Mouse (Mus musculus) liver, embryonic 14.5 days (tissue): ENCODE measurements around the gene Dnajc4. TPM values are rescaled to one million over a fixed set of nuclear protein-coding genes. Genes with fewer than 3 reads are reported as not detected.
"Not testable (repeated sequence)": the region's sequence is repeated elsewhere in the genome, so short reads cannot be mapped to it uniquely, and the experiment has no call there.

Source experiments
- ATAC-seq: fragments of 200-750 bp; cut with Nextera tagmentation; 2 replicates; pipeline ENCODE4 v1.8.0; 2017; ENCODE audit warnings: moderate number of reproducible peaks, mild to moderate bottlenecking, moderate library complexity; ENCODE audit not compliant: insufficient read depth
- DNase-seq, 3 experiments: peaks; one replicate each; pipeline ENCODE4 v3.0.0-alpha.2; 2012 to 2013; ENCODE audit warnings: low read depth in 3 of 3, low spot score in 3 of 3
- H3K27ac ChIP-seq: fragments of 300-500 bp; sonication (generic); 2 replicates; pipeline ENCODE4 v1.5.1; 2014; ENCODE audit warnings: moderate library complexity, mild to moderate bottlenecking, control low read depth, inconsistent platforms
- H3K27me3 ChIP-seq: fragments of 300-500 bp; sonication (generic); 2 replicates; pipeline ENCODE4 v1.6.1; 2014; ENCODE audit warnings: mild to moderate bottlenecking, low read length, moderate library complexity; ENCODE audit not compliant: control insufficient read depth, insufficient read depth
- H3K36me3 ChIP-seq: fragments of 300-500 bp; sonication (generic); replicated peaks from 2 replicates; pipeline ENCODE4 v1.6.1; 2014; ENCODE audit warnings: low read depth; ENCODE audit not compliant: control insufficient read depth, insufficient read depth
- H3K4me1 ChIP-seq, 2 experiments: fragments of 200-500 bp in 1 of 2; fragments of 300-500 bp in 1 of 2; sonication (generic) in 1 of 2; replicated peaks; 2 replicates each; pipeline ENCODE4 v1.6.1; 2012 to 2014; ENCODE audit warnings: antibody characterized with exemption in 1 of 2, inconsistent platforms in 1 of 2, low read length in 1 of 2; ENCODE audit not compliant: control insufficient read depth in 2 of 2, insufficient read depth in 2 of 2
- H3K4me2 ChIP-seq: fragments of 300-500 bp; sonication (generic); 2 replicates; pipeline ENCODE4 v1.6.1; 2014; ENCODE audit warnings: low read depth, mild to moderate bottlenecking, control low read depth, moderate library complexity
- H3K4me3 ChIP-seq, 2 experiments: fragments of 200-500 bp in 1 of 2; fragments of 300-500 bp in 1 of 2; sonication (generic) in 1 of 2; 2 replicates each; pipeline ENCODE4 v1.5.1; 2012 to 2014; ENCODE audit warnings: low read depth in 2 of 2, low read length in 2 of 2, mild to moderate bottlenecking in 2 of 2, control low read depth in 1 of 2, inconsistent platforms in 1 of 2, moderate library complexity in 1 of 2; ENCODE audit not compliant: insufficient read depth in 1 of 2
- H3K9ac ChIP-seq: fragments of 300-500 bp; sonication (generic); replicated peaks from 2 replicates; pipeline ENCODE4 v1.6.1; 2014; ENCODE audit warnings: mild to moderate bottlenecking, control low read depth, moderate library complexity
- H3K9me3 ChIP-seq: fragments of 300-500 bp; sonication (generic); 2 replicates; pipeline ENCODE4 v1.6.1; 2016; ENCODE audit warnings: low read length, mixed read lengths; ENCODE audit not compliant: control insufficient read depth
- CTCF ChIP-seq: IDR thresholded peaks from 2 replicates; pipeline ENCODE4 v1.5.1; 2016; ENCODE audit warnings: antibody characterized with exemption, low read depth, control low read depth
- EP300 ChIP-seq: IDR thresholded peaks from 2 replicates; pipeline ENCODE4 v1.6.1; 2016; ENCODE audit warnings: antibody characterized with exemption, low read depth
- WGBS: fragments of 180-500 bp; shearing (Covaris S2); extraction: QIAGEN DNeasy Blood & Tissue Kit; methylation state at CpG from one replicate; pipeline ENCODE4 v1.1.7; 2014; ENCODE audit not compliant: insufficient replicate concordance; 5-methylcytosine and 5-hydroxymethylcytosine counted together
- polyA plus RNA-seq, 2 experiments: library from polyadenylated mRNA; depleted of rRNA in 1 of 2; stranded (reverse) in 1 of 2; unstranded in 1 of 2; fragments of >200 nt; fragmentation: Nextera tagmentation in 1 of 2; extraction: Ambion mirVana in 1 of 2; gene quantifications; 2 replicates each; pipeline versions ENCODE4 v1.2.1 to v1.2.3; 2012 to 2014

Gene Dnajc4
- polyA plus RNA-seq, 2 experiments: 8.6 to 10.0 TPM

DNA sequence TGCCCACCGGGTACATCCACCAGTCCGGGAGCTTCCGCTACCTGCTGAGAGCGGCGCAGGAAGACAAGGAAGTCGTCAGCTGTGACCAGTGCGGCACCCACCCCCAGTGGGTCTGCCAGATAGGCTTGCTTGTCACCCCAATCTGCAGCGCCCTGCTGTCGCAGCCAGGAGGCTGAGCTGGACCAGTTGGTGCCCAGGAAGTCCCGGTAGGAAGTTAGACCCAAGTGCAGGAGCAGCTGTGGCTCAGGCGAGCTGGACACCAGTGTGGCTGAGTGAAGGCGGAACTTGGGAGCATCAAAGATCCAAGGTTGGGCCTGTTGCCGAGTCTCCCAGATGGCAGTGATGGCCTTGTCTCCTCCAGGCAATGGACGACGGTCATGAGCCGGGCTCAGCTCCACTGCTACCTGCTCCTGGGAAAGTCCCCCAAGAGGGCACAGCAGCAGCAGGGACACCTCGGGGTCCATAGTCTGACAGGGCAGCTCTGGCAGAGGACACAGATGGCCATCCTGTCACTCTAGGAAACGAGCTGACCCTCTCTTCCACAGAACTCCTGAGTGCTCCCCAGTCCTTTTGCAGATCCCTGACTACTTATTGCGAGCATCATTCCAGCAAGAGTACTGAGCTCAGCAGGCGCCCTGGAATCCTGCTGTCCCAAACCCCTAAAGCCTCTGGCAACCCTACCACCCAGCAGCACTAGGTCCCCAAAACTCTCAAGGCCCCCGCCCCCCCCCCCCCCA lies 3.1 kb upstream of the Dnajc4 start:
- Histone ChIP-seq H3K27me3 (no peaks in the 10 kb centered on the region), H3K4me3 (peak overlapping the region; percentile 62 to 67), H3K36me3 (peaks cover 19% of the 10 kb centered on the region), H3K27ac (no peak overlapping the region), H3K4me1 (peaks cover 18 to 22% of the 10 kb centered on the region in 2 experiments), H3K4me2 (peak overlapping the region; percentile 86), H3K9ac (peak overlapping the region; percentile 66), H3K9me3 (no peaks in the 10 kb centered on the region)
- no peak for DNase-seq
- 42% methylated on average over 21 of the region's 21 CpGs for WGBS
- no peak for TF ChIP-seq EP300
- no peak for ATAC-seq

DNA sequence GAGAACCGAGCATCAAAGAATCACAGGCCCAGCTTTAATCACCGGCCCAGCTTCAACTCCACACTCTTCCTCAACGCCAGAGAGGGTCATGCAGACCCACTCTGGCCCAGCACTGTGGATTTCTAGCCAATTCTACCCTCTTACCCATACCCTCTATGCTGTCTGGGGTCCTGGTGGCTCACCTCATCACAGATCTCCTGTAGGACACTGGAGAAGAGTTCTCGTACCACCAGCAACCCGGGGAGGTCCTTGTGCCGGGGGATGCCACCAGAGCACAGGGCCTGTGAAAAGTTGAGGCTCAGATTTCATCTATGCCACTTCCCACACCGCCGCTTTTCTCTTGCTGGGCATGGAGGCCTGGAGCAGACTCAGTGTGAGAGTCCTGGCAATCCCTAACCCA lies 2.1 kb upstream of the Dnajc4 start:
- DNase-seq (no peak), ATAC-seq (no peak)
- no peaks in the 10 kb centered on the region for H3K9me3 ChIP-seq
- H3K27ac ChIP-seq: no peak overlapping the region
- H3K4me3 ChIP-seq: no peak overlapping the region
- no peaks in the 10 kb centered on the region for H3K27me3 ChIP-seq
- peaks cover 18 to 22% of the 10 kb centered on the region in 2 experiments for H3K4me1 ChIP-seq
- no peak overlapping the region for H3K9ac ChIP-seq
- WGBS: 78% methylated on average over 8 of the region's 8 CpGs
- TF ChIP-seq EP300: no peak
- TF ChIP-seq CTCF: no peak
- H3K36me3 ChIP-seq: peaks cover 16% of the 10 kb centered on the region
- H3K4me2 ChIP-seq: no peak overlapping the region

DNA sequence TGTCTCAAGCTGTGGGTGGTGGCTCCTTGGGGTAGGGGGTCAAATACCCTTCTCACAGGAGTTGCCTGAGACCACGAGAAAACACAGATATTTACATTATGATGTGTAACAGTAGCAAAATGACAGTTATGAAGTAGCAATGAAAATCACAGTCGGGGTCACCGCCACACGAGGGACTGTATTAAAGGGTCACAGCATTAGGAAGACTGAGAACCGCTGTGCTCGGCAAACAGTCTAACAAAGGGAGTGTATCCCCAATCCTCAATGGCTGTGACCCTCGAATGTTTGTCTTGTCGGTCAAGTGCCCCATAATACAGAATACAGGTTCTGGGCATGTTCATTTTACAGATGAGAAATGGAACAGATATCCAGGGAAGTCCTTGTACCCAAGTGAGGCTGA lies 1.6 kb upstream of the Dnajc4 start:
- Histone ChIP-seq H3K36me3 (peaks cover 11% of the 10 kb centered on the region), H3K9ac (no peak overlapping the region), H3K27ac (no peak overlapping the region), H3K4me1 (peaks cover 18 to 22% of the 10 kb centered on the region in 2 experiments), H3K4me2 (no peak overlapping the region), H3K4me3 (no peak overlapping the region), H3K27me3 (no peaks in the 10 kb centered on the region), H3K9me3 (no peaks in the 10 kb centered on the region)
- DNase-seq: no peak
- no peak for ATAC-seq
- WGBS: 76% methylated on average over 8 of the region's 8 CpGs
- TF ChIP-seq CTCF (no peak), EP300 (no peak)

DNA sequence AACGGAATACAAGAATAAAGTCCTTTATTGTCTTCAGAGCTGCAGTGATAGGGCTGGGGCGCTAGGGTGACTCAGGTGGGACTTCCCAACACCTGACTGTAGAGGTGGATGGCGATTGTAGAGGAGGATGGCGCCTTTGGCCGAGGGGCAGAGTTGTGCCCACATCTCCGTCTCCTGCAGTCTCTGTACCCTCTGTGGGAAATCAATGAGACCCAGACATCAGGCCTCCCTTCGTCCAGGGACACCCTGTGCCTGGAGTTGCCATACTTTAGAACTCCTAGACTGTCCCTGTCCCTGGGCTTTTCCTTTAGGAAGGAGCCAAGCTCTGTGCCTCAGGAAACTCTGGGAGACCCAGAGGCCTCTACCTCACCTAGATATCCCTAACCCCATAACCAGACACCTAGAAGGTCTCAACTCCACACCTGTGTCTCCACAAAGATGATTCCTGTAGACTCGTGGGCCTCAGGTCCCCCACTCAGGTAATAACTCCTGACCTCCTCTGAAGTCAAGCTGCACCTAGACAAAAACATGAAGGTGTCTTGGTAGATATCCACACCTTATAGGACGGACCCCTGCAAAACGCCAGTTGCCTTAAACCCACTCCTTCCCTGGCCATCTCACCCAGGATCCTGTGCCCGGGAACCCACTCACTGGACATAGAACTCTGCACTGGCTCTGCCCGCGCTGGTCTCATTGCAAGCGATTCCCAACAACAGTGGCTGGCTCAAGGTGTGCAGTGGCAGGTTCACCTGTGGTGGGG lies 819 bp upstream of the Dnajc4 start:
- peaks cover 3% of the 10 kb centered on the region; the same call in 1 of the 2 replicates for H3K36me3 ChIP-seq
- WGBS: 64% methylated on average over 14 of the region's 14 CpGs
- ATAC-seq: no peak; the same call in 1 of the 2 replicates
- peak overlapping the region; percentile 63 for H3K27ac ChIP-seq
- no peak for TF ChIP-seq CTCF
- no peak for TF ChIP-seq EP300
- H3K4me3 ChIP-seq: peak overlapping the region; percentile 65 to 82
- H3K9me3 ChIP-seq: no peaks in the 10 kb centered on the region
- peak overlapping the region; percentile 78 for H3K9ac ChIP-seq
- H3K4me2 ChIP-seq: peak overlapping the region; percentile 99
- H3K27me3 ChIP-seq: no peaks in the 10 kb centered on the region
- H3K4me1 ChIP-seq: peaks cover 18 to 22% of the 10 kb centered on the region in 2 experiments
- no peak for DNase-seq

DNA sequence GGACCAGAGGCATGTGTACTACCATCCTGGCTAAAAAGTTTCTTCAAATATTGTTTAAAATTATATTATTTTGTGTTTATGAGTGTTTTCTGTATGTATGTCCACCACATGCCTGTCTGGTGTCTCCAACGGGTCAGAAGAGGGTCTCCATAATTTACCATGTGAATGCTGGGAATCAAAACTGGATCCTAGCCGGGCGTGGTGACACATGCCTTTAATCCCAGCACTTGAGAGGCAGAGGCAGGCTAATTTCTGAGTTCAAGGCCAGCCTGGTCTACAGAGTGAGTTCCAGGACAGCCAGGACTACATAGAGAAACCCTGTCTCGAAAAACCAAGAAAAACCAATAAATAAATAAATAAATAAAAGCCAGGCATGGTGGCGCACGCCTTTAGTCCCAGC lies 1.2 kb downstream of the Dnajc4 start:
- H3K27ac ChIP-seq, H3K27me3 ChIP-seq, DNase-seq, H3K4me3 ChIP-seq, H3K9ac ChIP-seq, ATAC-seq, H3K36me3 ChIP-seq, H3K9me3 ChIP-seq: not testable (repeated sequence)
- Histone ChIP-seq H3K4me1 (peaks cover 23 to 29% of the 10 kb centered on the region in 2 experiments), H3K4me2 (peak overlapping the region; percentile 99; the same call in 1 of the 2 replicates)
- 75% methylated on average over 6 of the region's 6 CpGs for WGBS
